Mouse (Mus musculus) gastrocnemius, postnatal 25 days (tissue): ENCODE data around the gene E2f3. TPM values are rescaled to one million over a fixed set of nuclear protein-coding genes. Genes with fewer than 3 reads are reported as not detected.
A peak's percentile ranks its signal among the peaks of the same experiment; 100 is the strongest.

Experiments
- DNase-seq: peaks from one replicate; pipeline ENCODE4 v3.0.0; 2022
- total RNA-seq, 2 experiments: library from RNA; stranded (reverse); gene quantifications; 1 replicate in 1 of 2; 2 replicates in 1 of 2; pipeline ENCODE4 v1.2.3; 2021

Gene E2f3
- total RNA-seq, 2 experiments from 2014 or later: 7.8 to 10.2 TPM

DNA sequence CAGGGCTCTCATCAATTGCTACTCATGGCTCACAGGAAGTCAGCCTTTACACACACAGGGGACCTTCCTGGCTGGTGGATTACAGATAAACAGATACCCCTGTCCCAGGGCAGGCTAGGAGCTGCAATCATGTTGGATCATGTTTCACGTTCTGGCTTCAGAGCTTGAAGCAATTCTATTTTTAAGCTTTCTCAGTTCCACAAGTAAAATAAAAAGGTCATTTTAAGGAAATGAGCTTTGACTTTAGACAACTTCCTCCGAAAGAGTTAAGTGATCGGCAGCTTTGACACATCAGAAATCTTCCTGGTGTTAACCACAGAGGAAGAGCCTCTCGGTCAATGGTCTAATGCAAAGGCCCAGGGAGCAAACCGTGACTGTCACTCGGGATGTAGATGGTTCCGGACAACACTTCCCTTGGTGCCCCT lies 6.7 kb downstream of the E2f3 start:
- no peak for DNase-seq

DNA sequence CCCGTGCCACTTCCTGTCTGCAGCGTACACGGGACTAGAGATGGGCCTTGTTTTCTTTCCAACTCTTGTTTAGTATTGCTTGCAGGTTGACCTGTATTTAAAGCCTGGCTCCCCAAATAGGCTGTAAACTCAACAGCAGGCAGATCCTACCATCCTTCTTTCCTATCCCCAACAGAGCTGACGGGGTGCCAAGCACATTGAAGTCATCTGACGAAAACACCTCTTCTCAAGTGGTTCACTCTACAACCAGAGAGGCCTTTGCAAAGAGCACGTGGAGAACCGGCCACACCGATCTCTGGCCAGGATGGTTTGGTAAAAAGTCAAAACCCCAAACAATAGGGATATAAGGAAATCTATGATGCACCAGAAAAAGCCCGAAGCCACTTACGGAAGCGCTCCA lies 8.5 kb downstream of the E2f3 start:
- no peak for DNase-seq

DNA sequence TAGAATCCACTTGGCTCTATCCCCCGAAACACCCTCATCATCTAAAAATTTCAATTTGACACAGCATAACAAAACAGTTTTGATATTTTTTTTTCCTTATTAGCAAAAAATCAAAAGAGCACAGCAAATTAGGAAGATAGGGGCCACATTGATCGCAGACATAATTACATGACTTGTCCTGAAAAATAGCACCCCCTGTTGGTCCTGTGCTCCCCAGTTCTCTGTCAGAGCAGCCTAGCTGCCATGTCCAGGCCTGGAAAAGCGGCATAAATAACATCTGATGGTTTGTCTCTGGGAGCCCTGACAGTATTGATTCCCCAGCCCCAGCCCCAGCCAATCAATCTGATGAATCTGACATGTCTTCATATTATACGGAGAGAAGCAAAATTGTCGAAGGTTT lies 11.8 kb downstream of the E2f3 start:
- DNase-seq: no peak

DNA sequence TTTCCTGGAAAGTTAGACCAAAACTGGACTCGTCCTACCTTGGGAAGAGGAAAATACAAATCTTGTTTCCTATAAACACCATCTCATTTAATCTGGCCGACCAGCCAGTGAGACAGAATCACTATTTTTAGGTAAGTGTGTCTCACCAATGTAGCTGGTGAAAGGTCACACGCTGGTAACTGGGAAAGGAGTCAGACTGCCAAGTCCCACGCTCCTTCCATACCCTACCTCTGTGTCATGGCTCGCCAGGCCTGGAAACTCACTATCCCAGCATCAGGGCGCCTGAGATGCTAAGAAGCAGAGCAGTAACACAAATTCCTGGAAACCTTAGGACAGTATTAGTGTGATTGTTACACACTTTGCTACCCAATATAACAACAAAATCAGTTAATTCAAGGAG lies 12.3 kb downstream of the E2f3 start:
- no peak for DNase-seq

DNA sequence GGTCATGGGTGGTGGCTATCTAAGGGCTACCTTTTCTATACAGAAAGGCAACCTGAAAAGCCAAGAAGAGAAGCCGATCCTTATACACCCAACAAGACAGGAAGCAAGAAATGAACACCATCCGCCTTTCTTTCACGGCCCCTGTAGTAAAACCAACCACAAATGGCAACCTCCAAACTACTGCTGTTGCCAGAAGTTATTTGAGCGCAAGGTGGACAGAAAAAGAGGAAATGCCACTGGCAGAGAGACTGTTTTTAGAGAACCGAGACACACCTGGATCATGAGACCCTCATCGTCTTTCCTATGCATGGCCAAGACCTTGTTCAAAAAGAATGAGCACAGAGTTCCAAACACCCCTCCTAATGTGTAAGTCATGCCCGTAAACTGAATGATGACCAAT lies 15.5 kb downstream of the E2f3 start:
- no peak for DNase-seq

DNA sequence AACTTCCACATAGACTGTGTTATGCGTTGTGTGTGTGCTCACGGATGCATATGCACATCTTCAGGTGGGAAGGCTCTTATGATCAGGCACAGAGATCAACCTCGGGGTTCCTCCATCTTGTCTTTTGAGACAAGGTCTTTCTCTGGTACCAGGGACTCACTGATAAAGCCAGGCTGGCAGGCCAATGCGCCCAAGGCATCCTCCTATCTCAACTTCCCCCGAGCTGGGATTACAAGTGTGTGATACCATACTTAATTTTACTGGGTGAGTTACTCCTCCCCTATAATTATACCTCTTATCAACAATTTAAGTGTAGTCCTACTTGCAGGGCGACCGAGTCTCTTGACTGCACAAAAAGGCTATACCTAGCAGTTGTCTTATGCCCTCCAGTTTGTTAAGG lies 17.2 kb downstream of the E2f3 start:
- no peak for DNase-seq

DNA sequence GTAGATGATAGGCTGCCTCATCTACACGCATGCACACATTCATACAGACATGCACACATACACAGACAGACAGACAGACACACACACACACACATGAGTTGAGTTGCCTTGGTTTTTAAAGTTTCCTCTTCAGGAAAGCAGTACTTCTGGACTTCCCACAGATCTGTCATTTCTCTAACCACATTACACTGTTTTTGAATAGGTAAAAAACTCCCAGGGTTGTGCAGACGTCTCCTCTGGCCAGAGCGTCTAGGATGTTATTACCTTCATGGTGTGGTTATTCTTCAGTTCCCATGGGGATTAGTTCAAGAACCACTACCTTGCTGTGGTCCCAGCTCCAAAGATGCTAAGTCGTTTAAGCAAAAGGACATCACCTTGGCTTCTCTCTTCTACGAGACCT lies 18.5 kb downstream of the E2f3 start:
- DNase-seq: no peak

DNA sequence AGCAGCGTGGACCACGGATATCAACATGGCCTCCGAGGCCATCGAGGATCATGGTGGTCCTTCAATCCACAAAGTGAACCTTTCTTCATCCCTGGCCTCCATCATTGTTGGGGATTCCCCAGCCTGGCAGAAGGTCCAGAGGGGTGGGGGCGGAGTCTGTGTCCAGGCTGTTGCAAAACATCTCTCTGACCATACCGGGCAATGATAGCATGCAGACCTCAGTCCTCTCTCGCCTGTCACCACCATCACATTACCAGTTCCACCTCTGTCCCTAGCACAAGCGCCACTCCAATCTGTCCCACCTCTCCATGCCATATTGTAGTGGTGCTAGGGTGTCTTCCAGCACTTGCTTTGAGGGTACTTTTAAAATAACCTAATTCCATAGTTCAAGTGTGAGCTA lies 18.9 kb downstream of the E2f3 start:
- DNase-seq: no peak

DNA sequence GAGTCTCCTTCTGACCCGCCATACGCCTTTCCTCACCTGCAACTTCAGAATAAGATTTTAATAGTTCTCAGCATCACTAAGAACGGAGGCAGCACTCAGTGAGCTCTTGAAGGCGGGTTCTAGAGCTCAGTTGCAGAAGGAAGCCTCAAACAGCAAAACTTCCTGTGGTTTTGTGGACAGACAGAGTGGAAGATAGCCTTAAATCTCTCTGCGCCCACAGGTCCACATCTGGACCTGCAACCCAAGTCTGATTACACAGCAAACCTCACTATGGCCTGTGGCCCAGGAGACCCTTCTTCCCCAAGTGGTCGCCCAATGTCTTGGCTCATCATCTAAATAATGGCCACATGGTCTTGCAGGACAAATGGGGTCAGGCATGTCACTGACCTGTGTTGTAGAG lies 21.8 kb downstream of the E2f3 start:
- DNase-seq: no peak

DNA sequence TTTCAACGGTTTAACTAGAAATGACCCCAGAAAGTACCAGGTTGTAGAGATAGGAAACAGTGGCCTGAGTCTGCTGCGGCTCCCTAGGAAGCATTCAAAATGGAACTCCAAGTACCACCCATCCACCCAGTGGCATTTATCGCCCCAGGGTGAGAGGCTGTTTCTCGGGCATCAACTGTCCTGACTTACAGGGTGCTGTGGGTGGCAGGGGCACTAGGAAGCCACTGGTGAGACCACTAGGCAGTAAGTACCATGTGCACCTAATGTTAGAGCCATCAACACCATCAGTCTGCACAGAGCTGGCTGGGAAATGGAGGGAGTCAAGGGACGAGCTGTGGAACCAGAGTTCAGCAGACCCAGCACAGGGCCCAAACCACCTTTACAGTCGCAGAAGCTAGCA lies 25.4 kb downstream of the E2f3 start:
- DNase-seq: no peak

DNA sequence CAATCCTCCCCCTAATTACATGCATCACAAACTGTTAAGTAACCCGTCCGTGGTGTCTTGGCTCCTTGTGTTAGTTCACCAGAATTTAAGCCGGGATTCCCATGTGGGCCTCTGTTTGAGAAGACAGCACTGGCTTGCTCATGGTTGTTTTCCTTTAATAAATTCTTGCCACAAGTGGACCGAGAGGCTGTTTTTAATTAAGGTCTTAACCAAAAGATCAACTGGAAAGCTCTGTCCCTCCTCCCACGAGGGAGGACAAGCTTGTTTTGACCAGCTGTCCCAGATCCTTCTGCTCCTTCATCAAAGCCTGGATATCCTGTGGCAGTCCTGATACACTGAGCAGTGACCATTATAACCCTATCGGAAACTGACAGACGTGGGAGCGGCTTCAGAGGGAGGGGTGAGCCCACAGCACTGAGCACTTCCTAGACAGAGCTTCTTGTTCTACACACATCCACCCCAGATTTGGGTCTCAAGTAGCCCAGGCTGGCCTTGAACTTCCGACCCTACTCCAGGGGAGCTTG lies 28.1 kb downstream of the E2f3 start:
- DNase-seq: peak; percentile 30

DNA sequence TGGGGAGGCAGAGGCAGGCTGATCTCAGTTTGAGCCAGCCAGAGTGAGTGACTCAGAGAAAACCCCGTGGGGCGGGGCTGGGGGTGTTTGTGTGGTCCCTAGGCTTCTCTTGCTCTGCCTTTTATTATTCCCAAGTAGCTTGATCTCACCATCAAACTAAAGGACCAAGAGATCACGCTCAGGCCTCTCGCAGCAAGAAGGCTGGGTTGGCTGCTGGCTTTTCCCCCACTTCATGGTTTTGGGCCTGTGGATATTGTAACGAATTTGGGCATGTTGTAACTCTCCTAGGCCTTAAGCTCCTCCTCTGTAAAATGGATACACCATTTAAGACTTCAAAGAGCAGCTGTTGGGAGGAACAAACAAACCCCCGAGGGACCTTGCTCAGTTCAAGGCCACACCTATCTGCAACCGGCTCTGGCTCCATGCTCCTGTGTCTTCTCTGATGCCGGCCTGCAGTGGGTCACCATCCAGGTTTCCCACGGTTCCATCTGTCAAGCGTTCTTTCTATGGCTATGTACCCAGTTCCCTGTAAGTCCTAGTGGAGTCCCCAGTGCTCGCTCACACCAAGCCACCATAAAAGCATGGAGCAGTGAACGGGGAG lies 28.9 kb downstream of the E2f3 start:
- DNase-seq: no peak

DNA sequence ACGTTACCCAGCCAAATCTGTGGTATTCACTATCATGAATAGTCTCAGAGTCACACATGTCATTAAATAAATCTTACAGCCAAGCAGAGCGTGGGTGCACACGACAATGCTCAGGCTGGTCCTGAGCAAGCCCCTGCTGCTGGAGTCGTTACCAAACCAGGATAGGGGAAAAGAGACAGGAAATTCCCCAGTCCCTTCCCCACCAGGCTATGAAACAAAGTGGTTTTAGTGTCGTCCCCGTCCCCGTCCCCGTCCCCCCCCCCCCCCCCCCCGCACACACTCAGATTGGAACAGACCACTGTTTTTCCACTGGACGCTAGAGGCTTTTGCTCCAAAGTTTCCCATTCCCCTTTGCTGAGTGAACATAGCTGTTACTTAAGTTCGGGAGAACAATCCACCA lies 30.6 kb downstream of the E2f3 start:
- DNase-seq: no peak

DNA sequence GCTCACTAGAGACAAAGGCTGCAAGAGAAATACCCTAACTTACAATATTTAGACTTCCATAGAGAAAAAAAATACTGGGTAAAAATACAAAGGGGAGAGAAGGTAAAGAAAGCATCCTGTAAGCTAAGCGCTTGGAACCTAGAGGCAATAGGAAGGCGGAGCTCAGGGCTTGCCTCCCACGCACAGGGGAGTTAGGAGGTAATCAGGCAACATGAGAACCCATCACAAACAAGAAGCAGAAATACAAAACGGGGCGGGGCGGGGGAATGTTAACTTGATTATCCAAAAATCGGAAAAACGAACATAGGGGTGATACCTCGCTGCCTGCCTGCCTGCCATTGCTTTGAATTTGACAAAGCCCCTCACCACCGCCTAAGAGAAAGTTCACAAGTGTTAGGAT lies 31.1 kb downstream of the E2f3 start:
- no peak for DNase-seq

DNA sequence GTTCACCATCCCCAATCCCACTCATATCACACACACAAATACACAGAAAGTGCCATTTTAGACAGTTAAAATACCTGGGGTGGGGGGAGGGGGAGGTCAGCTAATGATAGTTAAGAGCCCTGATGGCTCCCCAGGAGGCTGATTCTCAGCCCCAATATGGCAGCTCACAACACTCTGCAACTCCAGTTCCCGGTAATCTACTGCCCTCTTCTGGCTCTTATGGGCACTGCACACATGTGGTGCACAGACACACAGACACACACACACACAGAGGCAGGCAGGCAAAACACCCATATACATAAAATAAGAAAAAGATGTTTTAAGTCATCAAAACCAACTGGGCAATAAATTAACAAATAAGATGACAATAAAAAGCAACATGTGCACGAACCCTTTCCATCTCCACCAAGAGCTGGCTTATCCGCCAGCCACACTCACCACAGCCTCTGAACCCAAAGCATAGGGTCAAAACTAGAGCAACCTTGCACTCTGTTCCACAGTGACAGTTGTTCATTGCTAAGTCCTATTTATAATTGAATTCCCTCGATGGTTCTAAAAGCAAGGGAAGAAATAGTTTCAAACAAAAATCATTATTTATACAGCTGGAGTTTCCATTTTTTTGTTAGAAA lies 32.3 kb downstream of the E2f3 start:
- DNase-seq: no peak

DNA sequence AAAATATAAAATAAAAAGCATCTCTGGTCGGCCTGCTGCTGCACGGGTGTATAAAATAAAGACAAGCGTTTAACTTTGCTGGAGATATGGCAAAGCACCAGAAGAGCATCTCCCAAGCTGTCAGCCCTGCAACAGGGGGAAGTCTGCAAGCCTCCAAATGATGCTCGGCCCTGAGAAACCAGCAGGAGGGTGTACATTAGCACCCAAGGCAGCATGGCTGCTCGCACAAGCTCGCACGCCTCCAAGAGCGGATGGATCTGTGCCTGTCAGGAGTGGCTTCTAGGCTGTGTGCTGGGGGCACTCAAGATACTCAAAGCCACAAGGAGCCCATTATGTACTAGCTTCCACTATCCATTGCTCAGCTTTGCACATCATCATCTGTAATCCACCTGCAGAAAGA lies 39.8 kb downstream of the E2f3 start:
- DNase-seq: no peak

DNA sequence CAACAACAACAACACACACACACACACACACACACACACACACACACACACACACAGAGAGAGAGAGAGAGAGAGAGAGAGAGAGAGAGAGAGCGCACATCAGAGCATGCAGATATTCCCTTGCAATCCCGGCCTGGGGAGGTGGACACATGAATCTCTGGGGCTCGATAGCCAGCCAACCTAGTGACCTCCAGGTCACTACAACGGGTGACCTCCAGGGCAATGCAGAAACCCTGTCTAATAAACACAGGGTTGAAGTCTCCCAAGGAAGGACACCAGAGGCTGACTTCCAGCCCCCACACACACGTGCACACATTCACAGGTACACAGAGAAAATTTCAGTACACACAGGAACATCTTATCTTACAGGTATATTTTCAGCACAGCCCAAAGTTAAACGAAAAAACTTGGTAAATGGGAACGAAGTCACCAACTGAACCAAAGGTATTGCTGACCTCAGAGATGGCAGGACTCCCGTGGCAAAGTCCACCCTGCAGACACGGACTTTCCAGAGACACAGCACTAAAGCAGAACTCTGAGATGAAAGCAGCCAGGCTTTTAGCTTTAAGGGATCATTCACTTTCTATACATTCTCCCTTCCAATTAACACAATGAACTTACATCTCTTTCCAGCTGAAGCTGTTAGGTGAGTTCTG lies 40.8 kb downstream of the E2f3 start:
- no peak for DNase-seq

DNA sequence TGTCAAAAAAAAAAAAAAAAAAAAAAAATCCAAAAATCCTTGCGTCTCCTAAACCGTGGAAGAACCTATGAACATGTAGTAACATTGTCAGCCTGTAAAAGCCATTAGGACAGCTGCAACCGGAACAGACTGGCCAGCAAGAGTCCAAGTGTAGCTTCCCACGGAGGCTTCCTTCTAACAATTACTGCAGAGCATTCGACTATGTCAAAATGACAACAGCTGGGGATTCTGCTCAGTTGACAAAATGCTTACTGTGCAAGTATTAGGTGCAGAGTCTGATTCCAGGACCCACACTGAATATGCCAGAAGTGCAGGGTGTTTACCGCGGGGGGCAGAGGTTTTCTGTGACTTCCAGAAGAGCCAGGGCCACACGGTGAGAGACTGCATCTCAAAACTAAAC lies 41.4 kb downstream of the E2f3 start:
- peak; percentile 16 for DNase-seq

DNA sequence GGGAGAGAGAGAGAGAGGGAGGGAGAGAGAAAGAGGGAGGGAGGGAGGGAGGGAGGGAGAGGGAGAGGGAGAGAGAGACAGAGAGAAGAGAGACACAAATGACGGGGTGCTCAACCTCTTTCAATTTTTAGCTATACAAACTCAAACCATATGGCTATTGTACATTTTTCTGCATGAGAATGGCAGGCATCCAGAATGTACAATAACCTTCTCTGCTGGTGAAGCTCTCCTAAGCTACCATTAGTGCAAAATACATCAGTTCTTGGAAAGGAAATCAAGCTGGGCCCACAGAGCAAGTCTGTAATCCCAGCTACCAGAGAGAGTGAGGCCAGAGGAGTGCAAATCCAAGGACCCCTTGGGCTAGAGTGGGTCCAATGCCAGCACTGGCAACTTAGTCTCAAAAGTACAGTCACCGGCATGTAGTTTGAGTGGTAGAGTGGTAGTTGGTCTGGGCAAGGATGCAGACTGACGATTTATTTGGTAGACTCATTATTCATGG lies 42.3 kb downstream of the E2f3 start:
- DNase-seq: no peak

DNA sequence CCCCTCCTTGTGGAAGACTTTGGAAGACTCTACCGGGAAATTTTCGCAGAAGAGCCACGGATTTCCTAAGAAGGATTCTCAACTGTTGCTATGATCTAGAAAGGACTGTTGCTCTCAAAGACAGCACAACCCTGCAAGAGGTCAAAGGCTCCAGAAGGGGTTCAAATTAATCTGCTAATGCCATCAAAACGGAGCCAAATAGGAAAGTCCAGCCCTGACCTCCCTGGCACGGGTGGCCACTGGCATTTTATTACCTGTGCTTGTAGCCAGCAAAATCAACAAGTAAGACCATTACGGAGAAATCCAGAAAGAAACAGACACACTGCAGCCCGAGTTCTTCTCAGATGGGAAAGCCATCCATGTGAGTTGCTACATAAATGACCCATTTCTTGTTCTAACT lies 45.8 kb downstream of the E2f3 start:
- no peak for DNase-seq

DNA sequence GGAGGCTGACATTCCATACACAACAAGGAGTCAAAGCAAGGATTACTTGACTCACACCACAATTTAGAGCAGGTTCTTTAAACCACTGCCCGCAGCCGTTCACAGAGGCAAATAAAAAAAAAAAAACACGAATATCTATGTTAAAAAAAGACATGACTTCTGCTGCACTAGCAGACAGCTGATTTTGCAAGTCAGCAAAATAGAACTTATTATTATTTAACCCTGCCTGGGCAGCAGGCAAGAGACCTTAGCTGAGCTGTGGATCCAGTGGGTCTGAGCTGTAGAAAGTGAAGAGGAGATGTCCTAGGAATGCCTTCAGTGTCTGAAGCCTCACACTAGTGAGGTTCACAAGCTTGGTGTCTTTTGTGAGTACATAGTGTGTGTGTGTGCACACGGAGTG lies 46.5 kb downstream of the E2f3 start:
- no peak for DNase-seq

DNA sequence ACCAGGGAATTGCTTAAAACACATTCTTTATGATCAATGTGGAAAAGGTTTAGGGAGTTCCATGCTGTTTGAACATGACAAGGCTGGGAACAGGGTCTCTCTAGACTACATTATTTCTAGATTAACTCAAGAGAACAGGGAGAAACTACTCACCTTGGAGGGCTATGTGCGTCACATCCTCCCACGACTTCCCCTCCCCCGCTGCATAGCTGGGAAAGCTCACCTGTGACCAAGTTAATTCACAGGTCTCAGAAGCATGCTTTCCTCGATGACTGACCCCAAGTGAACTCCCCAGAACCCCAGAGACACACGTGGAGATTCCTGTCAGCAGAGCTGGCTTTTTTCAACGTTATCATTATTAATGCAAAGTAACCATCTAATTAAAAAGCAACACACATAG lies 47.1 kb downstream of the E2f3 start:
- no peak for DNase-seq

DNA sequence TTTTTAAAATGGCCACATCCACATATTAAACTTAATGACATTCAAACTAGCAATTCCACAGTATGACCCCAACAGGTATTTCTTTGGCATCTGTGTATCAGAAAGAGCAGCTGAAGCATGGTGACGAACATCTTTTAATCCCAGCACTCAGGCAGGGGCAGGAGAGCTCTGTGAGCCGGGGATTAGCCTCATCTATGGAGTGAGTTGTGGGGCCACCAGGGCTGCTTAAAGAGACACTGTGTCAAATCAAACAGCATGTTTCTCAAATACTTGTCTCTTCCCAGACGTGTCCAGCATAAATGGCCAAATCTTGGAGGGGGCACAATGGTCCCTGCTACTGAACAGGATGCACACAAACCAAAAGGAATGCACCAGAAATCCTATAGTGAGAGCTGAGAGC lies 59.7 kb downstream of the E2f3 start:
- DNase-seq: no peak

DNA sequence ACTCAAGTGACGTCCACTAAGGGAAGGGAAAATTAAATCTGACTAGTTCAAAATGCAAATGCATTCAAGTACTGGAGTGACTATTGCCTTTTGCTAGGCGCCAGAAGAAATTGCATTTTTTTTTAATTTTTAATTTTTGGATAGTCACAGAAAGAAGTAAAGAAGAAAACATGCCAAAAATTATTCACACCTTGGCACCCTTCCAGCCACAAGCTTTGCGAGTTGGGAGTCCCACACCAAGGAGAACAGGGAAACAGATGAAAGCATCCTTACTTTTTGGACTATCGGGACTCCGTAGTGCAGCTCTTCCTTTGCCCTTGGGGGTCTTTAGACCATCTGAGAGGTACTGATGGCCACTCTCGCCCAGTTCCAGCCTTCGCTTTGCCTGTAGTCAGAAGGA lies 66.0 kb downstream of the E2f3 start:
- DNase-seq: no peak
